Mouse (Mus musculus): ENCODE measurements around the gene Ccdc73. TPM values are rescaled to one million over a fixed set of nuclear protein-coding genes. Genes with fewer than 3 reads are reported as not detected.
A peak's percentile ranks its signal among the peaks of the same experiment; 100 is the strongest.

Gene Ccdc73
- total and polyA plus RNA-seq, 3 experiments = 0.08 to 0.43 TPM; not detected in 1

DNA sequence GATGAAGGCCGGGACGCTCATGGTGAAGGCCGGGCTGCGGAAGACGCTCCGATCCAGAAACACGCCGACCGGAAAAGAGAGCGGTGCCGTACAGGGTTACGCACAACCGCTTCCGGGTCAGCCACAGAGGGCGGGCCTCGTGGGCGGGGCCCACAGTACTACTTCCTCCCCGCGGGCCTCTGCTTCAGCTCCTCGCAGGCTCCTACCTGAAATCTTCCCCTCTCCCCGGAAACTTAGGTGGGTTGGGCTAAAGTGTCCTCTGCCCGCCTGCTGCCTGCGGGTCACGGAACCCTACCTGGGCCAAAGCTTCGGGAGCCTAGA is 149.3 kb downstream of the Ccdc73 start, which contains the start of gene Eif3m:
TSS of gene Eif3m (minus strand) at position 114 of the 321 bp plus-strand sequence.
- H3K9ac ChIP-seq (ENCODE audit: control insufficient read depth, low read depth, low read length, poor library complexity, severe bottlenecking) = peak within 1 kb of the TSS; percentile 100
- H3K27ac ChIP-seq (ENCODE audit: control insufficient read depth, low read depth, low read length) = peak within 1 kb of the TSS; percentile 85
- H3K36me3 ChIP-seq (ENCODE audit: control insufficient read depth in 1 of 2, insufficient read depth in 2 of 2, low read length in 2 of 2) = peaks cover 23 to 33% of the 10 kb centered on the region in 2 experiments
- peak within 1 kb of the TSS; percentile 85 to 100 for H3K4me3 ChIP-seq (ENCODE audit: control insufficient read depth in 1 of 2, insufficient read depth in 1 of 2, low read depth in 2 of 2, low read length in 2 of 2)
- H3K4me1 ChIP-seq (ENCODE audit: control insufficient read depth in 1 of 2, insufficient read depth in 2 of 2, low read length in 2 of 2) = peaks cover 11 to 24% of the 10 kb centered on the region in 2 experiments
- H3K79me2 ChIP-seq (ENCODE audit: control insufficient read depth, insufficient read depth, low read length, poor library complexity) = peaks cover 24% of the 10 kb centered on the region
- DNase-seq (ENCODE audit: low read depth, low spot score) = peak; percentile 96
- H3K27me3 ChIP-seq (ENCODE audit: control insufficient read depth in 1 of 2, insufficient read depth in 2 of 2, low read length in 2 of 2) = no peaks in the 10 kb centered on the region
- H3K9me3 ChIP-seq (replicated peaks; ENCODE audit: insufficient read depth, low read length) = no peaks in the 10 kb centered on the region
- TF ChIP-seq MAX (IDR thresholded peaks at IDR 0.05; ENCODE audit: low read length) (peak; percentile 66; the same call in 1 of the 2 replicates), E2F4 (IDR thresholded peaks at IDR 0.05; ENCODE audit: borderline replicate concordance, low read depth, low read length) (no peak), USF1 (IDR thresholded peaks at IDR 0.05; ENCODE audit: low read depth, low read length) (0 out of 2 replicates have a peak, but pooled peaks have one; percentile 44), ETS1 (IDR thresholded peaks at IDR 0.05; ENCODE audit: low read depth, low read length) (peak; percentile 49; the same call in 1 of the 2 replicates), MXI1 (IDR thresholded peaks at IDR 0.05; ENCODE audit: low read depth, low read length) (peak; percentile 91), USF2 (IDR thresholded peaks at IDR 0.05; ENCODE audit: borderline replicate concordance in 1 of 2, insufficient read depth in 1 of 2, low read depth in 1 of 2, low read length in 2 of 2) (no peak), RCOR1 (IDR thresholded peaks at IDR 0.05; ENCODE audit: low read depth, low read length) (peak; percentile 26; the same call in 1 of the 2 replicates), TBP (IDR thresholded peaks at IDR 0.05; ENCODE audit: low read depth, low read length) (peak; percentile 75; the same call in 1 of the 2 replicates), ZMIZ1 (IDR thresholded peaks at IDR 0.05; ENCODE audit: low read depth, low read length) (no peak; the same call in 1 of the 2 replicates), GABPA (IDR thresholded peaks at IDR 0.05; ENCODE audit: low read depth, low read length) (no peak), SIN3A (IDR thresholded peaks at IDR 0.05; ENCODE audit: low read length) (peak; percentile 80; the same call in 1 of the 2 replicates), CTCF (IDR thresholded peaks at IDR 0.05 in 2 of 3, conservative IDR thresholded peaks at IDR 0.05 in 1 of 3; ENCODE audit: control insufficient read depth in 1 of 3, insufficient read depth in 1 of 3, low read depth in 2 of 3, low read length in 3 of 3, poor library complexity in 1 of 3, severe bottlenecking in 1 of 3) (no peak), TCF12 (IDR thresholded peaks at IDR 0.05; ENCODE audit: low read depth, low read length) (peak; percentile 52), ZKSCAN1 (IDR thresholded peaks at IDR 0.05; ENCODE audit: low read depth, low read length) (no peak), NRF1 (IDR thresholded peaks at IDR 0.05; ENCODE audit: insufficient read depth, low read depth, low read length, poor library complexity, severe bottlenecking) (no peak), ZNF384 (IDR thresholded peaks at IDR 0.05; ENCODE audit: low read depth, low read length) (peak; percentile 51), POLR2AphosphoS2 (IDR thresholded peaks at IDR 0.05; ENCODE audit: low read length) (peak; percentile 75), MAFK (IDR thresholded peaks at IDR 0.05; ENCODE audit: borderline replicate concordance, low read depth, low read length) (no peak), MAZ (IDR thresholded peaks at IDR 0.05; ENCODE audit: low read depth, low read length) (no peak), ZC3H11A (IDR thresholded peaks at IDR 0.05; ENCODE audit: low read depth, low read length) (no peak), CHD1 (IDR thresholded peaks at IDR 0.05; ENCODE audit: low read depth, low read length) (no peak), POLR2AphosphoS5 (IDR thresholded peaks at IDR 0.05; ENCODE audit: borderline replicate concordance, low read depth, low read length) (no peak), HCFC1 (IDR thresholded peaks at IDR 0.05; ENCODE audit: low read depth, low read length) (peak; percentile 93), SMC3 (IDR thresholded peaks at IDR 0.05; ENCODE audit: low read depth, low read length) (no peak), POLR2A (IDR thresholded peaks at IDR 0.05; ENCODE audit: control insufficient read depth in 1 of 2, insufficient read depth in 1 of 2, low read depth in 1 of 2, low read length in 2 of 2, poor library complexity in 1 of 2) (peak in 1 of 2 experiments; percentile 80; a peak in 3 of 4 replicates), MEF2A (IDR thresholded peaks at IDR 0.05; ENCODE audit: extremely low read depth, insufficient replicate concordance, low read depth, low read length, poor library complexity, severe bottlenecking) (no peak), NELFE (IDR thresholded peaks at IDR 0.05; ENCODE audit: low read depth, low read length) (peak; percentile 78), GATA1 (IDR thresholded peaks at IDR 0.05; ENCODE audit: low read depth, low read length) (no peak), KAT2A (conservative IDR thresholded peaks at IDR 0.05; ENCODE audit: low read depth, low read length) (peak; percentile 81), ELF1 (IDR thresholded peaks at IDR 0.05; ENCODE audit: low read depth, low read length) (peak; percentile 88), TAL1 (IDR thresholded peaks at IDR 0.05; ENCODE audit: low read length) (no peak), JUND (IDR thresholded peaks at IDR 0.05; ENCODE audit: low read depth, low read length) (no peak), MYC (IDR thresholded peaks at IDR 0.05; ENCODE audit: low read depth, low read length) (peak; percentile 84; the same call in 1 of the 2 replicates), EP300 (IDR thresholded peaks at IDR 0.05; ENCODE audit: low read depth in 1 of 2, low read length in 2 of 2) (peak in 1 of 2 experiments; percentile 52; a peak in 1 of 4 replicates), RAD21 (IDR thresholded peaks at IDR 0.05; ENCODE audit: low read depth, low read length) (no peak), CHD2 (IDR thresholded peaks at IDR 0.05; ENCODE audit: low read length) (peak; percentile 54), MYB (IDR thresholded peaks at IDR 0.05; ENCODE audit: low read depth, low read length) (no peak), BHLHE40 (IDR thresholded peaks at IDR 0.05; ENCODE audit: borderline replicate concordance, low read depth, low read length) (no peak)

Measured in MEL (cell line).